ENCODE assay signal across 25 mouse cellular contexts in the genomic region with DNA sequence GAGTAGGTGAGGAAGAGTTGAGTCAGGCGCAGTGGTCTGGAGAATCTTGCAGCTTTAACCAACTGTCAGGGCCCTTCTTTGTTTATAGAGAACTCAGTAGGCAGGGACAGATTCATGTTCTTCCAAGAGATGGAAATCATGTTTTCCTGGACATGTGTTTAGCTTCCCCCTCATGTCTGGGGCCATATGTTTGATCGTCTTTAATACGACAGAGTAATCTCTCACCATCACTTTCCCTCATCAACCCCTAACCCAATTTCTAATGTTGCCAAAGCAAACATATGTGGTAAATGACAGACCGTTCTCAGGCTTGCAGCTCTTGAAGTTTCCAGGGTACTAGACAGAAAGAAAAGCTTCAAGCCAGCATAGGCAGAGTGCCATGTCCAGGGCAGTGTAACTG. TPM values are rescaled to one million over a fixed set of nuclear protein-coding genes. Genes with fewer than 3 reads are reported as not detected.
A peak's percentile ranks its signal among the peaks of the same experiment; 100 is the strongest.
DNase-seq lines count a peak whose midpoint lies in the region; ATAC-seq and TF ChIP-seq lines count a peak whose summit lies in the region.
"Had no signal": no experiment of that assay in that cellular context is flagged by ENCODE, and none has a peak within 500 bp of the region (broad histone marks: within the 10 kb centered on the region; RNA-seq: fewer than 3 reads in every experiment).

No protein-coding gene starts in this region.

- TF ChIP-seq CTCF in lung, embryonic 14.5 days (IDR thresholded peaks at IDR 0.05; ENCODE audit: low read depth), result no peak
- TF ChIP-seq CTCF in layer of hippocampus, adult 2 months (conservative IDR thresholded peaks at IDR 0.05), result no peak

- H3K27me3 ChIP-seq in forebrain, embryonic 16.5 days (replicated peaks; ENCODE audit: control insufficient read depth, insufficient read depth, low read length), result no peaks in the 10 kb centered on the region
- no peaks in the 10 kb centered on the region for H3K27me3 ChIP-seq in forebrain, embryonic 13.5 days
- no peaks in the 10 kb centered on the region for H3K27me3 ChIP-seq in lung, embryonic 14.5 days (ENCODE audit: insufficient read depth, low read length)
- H3K27me3 ChIP-seq in midbrain, embryonic 14.5 days (ENCODE audit: control insufficient read depth, insufficient read depth, low read length), result no peaks in the 10 kb centered on the region
- H3K27me3 ChIP-seq: embryonic facial prominence, embryonic 15.5 days; hindbrain, embryonic 12.5 days had no signal

- no peaks in the 10 kb centered on the region for H3K36me3 ChIP-seq in forebrain, embryonic 16.5 days (ENCODE audit: control insufficient read depth, insufficient read depth)
- 0 out of 2 replicates have a peak, but pooled peaks cover 5% of the 10 kb centered on the region for H3K36me3 ChIP-seq in forebrain, embryonic 13.5 days (ENCODE audit: poor library complexity, severe bottlenecking)
- H3K36me3 ChIP-seq in lung, embryonic 14.5 days (ENCODE audit: insufficient read depth), result no peaks in the 10 kb centered on the region
- H3K36me3 ChIP-seq in midbrain, embryonic 14.5 days (ENCODE audit: control insufficient read depth, insufficient read depth, low read length), result peaks cover 7% of the 10 kb centered on the region; the same call in 1 of the 2 replicates
- H3K36me3 ChIP-seq: embryonic facial prominence, embryonic 15.5 days; G1E; hindbrain, embryonic 12.5 days had no signal

- peak; percentile 6 for DNase-seq in lung, embryonic 14.5 days
- no peak for DNase-seq in lung, postnatal 36 days
- peak; percentile 27 to 55 for DNase-seq in layer of hippocampus, adult 2 months (ENCODE audit: low spot score in 2 of 2)
- peak; percentile 15 to 18 for DNase-seq in layer of hippocampus, postnatal 36 days
- DNase-seq in spleen, postnatal 4 days (ENCODE audit: low spot score in 2 of 2), result no peak
- DNase-seq in midbrain, embryonic 14.5 days, result no peak
- DNase-seq: adrenal gland, postnatal 14 days; cerebellum, adult 18-20 months; cerebellum, postnatal 14 days; embryo, embryonic 11 days; gastrocnemius, adult 2 months; gastrocnemius, postnatal 25 days; heart, adult 11 months; heart, postnatal 10 days; heart, postnatal 4 days had no signal

- no peak overlapping the region for H3K4me3 ChIP-seq in forebrain, embryonic 16.5 days (replicated peaks; ENCODE audit: low read length)
- H3K4me3 ChIP-seq in forebrain, embryonic 13.5 days, result no peak overlapping the region
- H3K4me3 ChIP-seq in lung, embryonic 14.5 days (ENCODE audit: low read depth, low read length), result no peak overlapping the region
- no peak overlapping the region for H3K4me3 ChIP-seq in layer of hippocampus, adult 2 months
- H3K4me3 ChIP-seq in midbrain, embryonic 14.5 days (replicated peaks; ENCODE audit: low read depth, low read length), result no peak overlapping the region
- H3K4me3 ChIP-seq: embryonic facial prominence, embryonic 15.5 days; erythroblast, embryonic 14.5 days; gastrocnemius, adult 2 months; hindbrain, embryonic 12.5 days had no signal

- 64% methylated on average over 4 of the region's 4 CpGs for WGBS in forebrain, embryonic 16.5 days
- 86% methylated on average over 4 of the region's 4 CpGs for WGBS in forebrain, embryonic 13.5 days
- 61% methylated on average over 4 of the region's 4 CpGs for WGBS in lung, embryonic 14.5 days
- WGBS in midbrain, embryonic 14.5 days, result 96% methylated on average over 4 of the region's 4 CpGs

- H3K9me3 ChIP-seq in forebrain, embryonic 16.5 days (ENCODE audit: control insufficient read depth, low read length), result no peaks in the 10 kb centered on the region
- no peaks in the 10 kb centered on the region for H3K9me3 ChIP-seq in forebrain, embryonic 13.5 days (replicated peaks)
- H3K9me3 ChIP-seq in lung, embryonic 14.5 days (ENCODE audit: low read depth, low read length), result no peaks in the 10 kb centered on the region
- H3K9me3 ChIP-seq in midbrain, embryonic 14.5 days (ENCODE audit: control insufficient read depth, low read length), result no peaks in the 10 kb centered on the region
- H3K9me3 ChIP-seq: embryonic facial prominence, embryonic 15.5 days; G1E; hindbrain, embryonic 12.5 days had no signal

- peaks cover 14% of the 10 kb centered on the region for H3K4me1 ChIP-seq in forebrain, embryonic 16.5 days (replicated peaks; ENCODE audit: control insufficient read depth, insufficient read depth, low read length)
- peaks cover 13% of the 10 kb centered on the region for H3K4me1 ChIP-seq in forebrain, embryonic 13.5 days
- peaks cover 8% of the 10 kb centered on the region for H3K4me1 ChIP-seq in lung, embryonic 14.5 days (ENCODE audit: insufficient read depth)
- 0 out of 2 replicates have a peak, but pooled peaks cover 5% of the 10 kb centered on the region for H3K4me1 ChIP-seq in midbrain, embryonic 14.5 days (ENCODE audit: control insufficient read depth, insufficient read depth, low read length)

- no peak for ATAC-seq in forebrain, embryonic 16.5 days
- no peak for ATAC-seq in forebrain, embryonic 13.5 days
- no peak for ATAC-seq in lung, embryonic 14.5 days (ENCODE audit: insufficient read depth)
- no peak for ATAC-seq in midbrain, embryonic 14.5 days (ENCODE audit: low FRiP score, low TSS enrichment)
- ATAC-seq: hindbrain, embryonic 16.5 days; inflammation-experienced regulatory T-cells, adult 6 months had no signal

- no peak overlapping the region for H3K9ac ChIP-seq in forebrain, embryonic 16.5 days (replicated peaks; ENCODE audit: low read depth, low read length)
- no peak overlapping the region for H3K9ac ChIP-seq in forebrain, embryonic 13.5 days
- no peak overlapping the region for H3K9ac ChIP-seq in lung, embryonic 14.5 days
- no peak overlapping the region for H3K9ac ChIP-seq in midbrain, embryonic 14.5 days (replicated peaks; ENCODE audit: low read length)
- H3K9ac ChIP-seq: embryonic facial prominence, embryonic 15.5 days; hindbrain, embryonic 12.5 days had no signal

- peak overlapping the region; percentile 20; the same call in 1 of the 2 replicates for H3K27ac ChIP-seq in forebrain, embryonic 16.5 days (ENCODE audit: low read length)
- H3K27ac ChIP-seq in forebrain, embryonic 13.5 days, result no peak overlapping the region
- no peak overlapping the region for H3K27ac ChIP-seq in lung, embryonic 14.5 days (ENCODE audit: low read depth)
- no peak overlapping the region for H3K27ac ChIP-seq in layer of hippocampus, adult 2 months
- no peak overlapping the region for H3K27ac ChIP-seq in midbrain, embryonic 14.5 days (replicated peaks; ENCODE audit: low read depth, low read length)
- H3K27ac ChIP-seq: embryonic facial prominence, embryonic 15.5 days; gastrocnemius, adult 2 months; hindbrain, embryonic 12.5 days had no signal

- H3K4me2 ChIP-seq in forebrain, embryonic 16.5 days (ENCODE audit: low read length), result no peak overlapping the region
- H3K4me2 ChIP-seq in forebrain, embryonic 13.5 days, result no peak overlapping the region
- no peak overlapping the region for H3K4me2 ChIP-seq in lung, embryonic 14.5 days
- H3K4me2 ChIP-seq in midbrain, embryonic 14.5 days (ENCODE audit: low read length), result no peak overlapping the region
- H3K4me2 ChIP-seq: embryonic facial prominence, embryonic 15.5 days; hindbrain, embryonic 12.5 days had no signal

RNA-seq across cellular contexts. Expression of a gene that starts 3.1 kb away (rescaled TPM):
- 14.2 and 14.7 TPM in 2 replicates for polyA plus RNA-seq in forebrain, embryonic 16.5 days (2015; fragmentation: Nextera tagmentation; extraction: Ambion mirVana)
- 9.6 and 10.6 TPM in 2 replicates for polyA plus RNA-seq in forebrain, embryonic 13.5 days (2015; fragmentation: Nextera tagmentation; extraction: Ambion mirVana)
- 3.8 and 4.2 TPM in 2 replicates for polyA plus RNA-seq in lung, embryonic 14.5 days (2014; fragmentation: Nextera tagmentation; extraction: Ambion mirVana)
- 1 to 10 TPM; 9.7 to 9.8 TPM for total RNA-seq in layer of hippocampus, adult 2 months (2021)
- 10 to 100 TPM in 1 of 2 experiments, 1 to 10 TPM in 1; 9.0 to 12.0 TPM for total RNA-seq in layer of hippocampus, postnatal 36 days (2021)
- 13.5 and 14.3 TPM in 2 replicates for polyA plus RNA-seq in midbrain, embryonic 14.5 days (2014; fragmentation: Nextera tagmentation; extraction: Ambion mirVana)
- polyA plus RNA-seq: erythroblast, embryonic 14.5 days; G1E had no signal

RNA-seq across cellular contexts. Expression of a gene that starts 24.6 kb away (rescaled TPM):
- 16.4 and 17.5 TPM in 2 replicates for polyA plus RNA-seq in forebrain, embryonic 16.5 days (2015; fragmentation: Nextera tagmentation; extraction: Ambion mirVana)
- 10.3 and 11.8 TPM in 2 replicates for polyA plus RNA-seq in forebrain, embryonic 13.5 days (2015; fragmentation: Nextera tagmentation; extraction: Ambion mirVana)
- polyA plus RNA-seq in lung, embryonic 14.5 days (2014; fragmentation: Nextera tagmentation; extraction: Ambion mirVana), result 4.5 and 5.1 TPM in 2 replicates
- 1 to 10 TPM; 4.9 to 5.4 TPM for total RNA-seq in layer of hippocampus, adult 2 months (2021)
- total RNA-seq in layer of hippocampus, postnatal 36 days (2021), result 1 to 10 TPM; 3.7 to 4.2 TPM
- 11.3 and 11.6 TPM in 2 replicates for polyA plus RNA-seq in midbrain, embryonic 14.5 days (2014; fragmentation: Nextera tagmentation; extraction: Ambion mirVana)
- total RNA-seq: adrenal gland, postnatal 14 days had no signal
- polyA plus RNA-seq: erythroblast, embryonic 14.5 days had no signal

RNA-seq across cellular contexts. Expression of a gene that starts 42.1 kb away (rescaled TPM):
- 2.5 and 3.3 TPM in 2 replicates for polyA plus RNA-seq in forebrain, embryonic 16.5 days (2015; fragmentation: Nextera tagmentation; extraction: Ambion mirVana)
- 1.7 and 3.5 TPM in 2 replicates for polyA plus RNA-seq in forebrain, embryonic 13.5 days (2015; fragmentation: Nextera tagmentation; extraction: Ambion mirVana)
- polyA plus RNA-seq in lung, embryonic 14.5 days (2014; fragmentation: Nextera tagmentation; extraction: Ambion mirVana), result 1.7 and 2.0 TPM in 2 replicates
- not detected for total RNA-seq in layer of hippocampus, adult 2 months (2021)
- total RNA-seq in layer of hippocampus, postnatal 36 days (2021), result under 1 TPM in 1 of 2 experiments, not detected in 1; 0.97 TPM
- 1.7 and 1.8 TPM in 2 replicates for polyA plus RNA-seq in midbrain, embryonic 14.5 days (2014; fragmentation: Nextera tagmentation; extraction: Ambion mirVana)
- total RNA-seq: adrenal gland, adult 18-20 months; common myeloid progenitor, adult 5-6 weeks; gastrocnemius, postnatal 25 days had no signal
- polyA plus RNA-seq: erythroblast, embryonic 14.5 days; G1E had no signal

RNA-seq across cellular contexts. Expression of a gene that starts 42.2 kb away (rescaled TPM):
- 20.6 and 22.1 TPM in 2 replicates for polyA plus RNA-seq in forebrain, embryonic 16.5 days (2015; fragmentation: Nextera tagmentation; extraction: Ambion mirVana)
- 19.3 and 20.9 TPM in 2 replicates for polyA plus RNA-seq in forebrain, embryonic 13.5 days (2015; fragmentation: Nextera tagmentation; extraction: Ambion mirVana)
- 10.3 and 10.9 TPM in 2 replicates for polyA plus RNA-seq in lung, embryonic 14.5 days (2014; fragmentation: Nextera tagmentation; extraction: Ambion mirVana)
- total RNA-seq in layer of hippocampus, adult 2 months (2021), result 1 to 10 TPM; 4.3 to 8.2 TPM
- 1 to 10 TPM; 6.4 to 8.0 TPM for total RNA-seq in layer of hippocampus, postnatal 36 days (2021)
- polyA plus RNA-seq in midbrain, embryonic 14.5 days (2014; fragmentation: Nextera tagmentation; extraction: Ambion mirVana), result 17.5 and 21.1 TPM in 2 replicates
- polyA plus RNA-seq: erythroblast, embryonic 14.5 days had no signal

RNA-seq across cellular contexts. Expression of a gene that starts 46.5 kb away (rescaled TPM):
- 112 and 137 TPM in 2 replicates for polyA plus RNA-seq in forebrain, embryonic 16.5 days (2015; fragmentation: Nextera tagmentation; extraction: Ambion mirVana)
- 118 and 121 TPM in 2 replicates for polyA plus RNA-seq in forebrain, embryonic 13.5 days (2015; fragmentation: Nextera tagmentation; extraction: Ambion mirVana)
- 120 and 128 TPM in 2 replicates for polyA plus RNA-seq in lung, embryonic 14.5 days (2014; fragmentation: Nextera tagmentation; extraction: Ambion mirVana)
- total RNA-seq in layer of hippocampus, adult 2 months (2021), result 10 to 100 TPM; 73.1 to 75.5 TPM
- 10 to 100 TPM; 76.8 to 83.7 TPM for total RNA-seq in layer of hippocampus, postnatal 36 days (2021)
- 86.6 and 101 TPM in 2 replicates for polyA plus RNA-seq in midbrain, embryonic 14.5 days (2014; fragmentation: Nextera tagmentation; extraction: Ambion mirVana)
- polyA plus RNA-seq: erythroblast, embryonic 14.5 days had no signal

Comparison
In these comparisons a context has a peak if more than half of its experiments do, and no peak if none do; other contexts are left out.
1. DNase-seq: peak in lung, embryonic 14.5 days (single experiment), layer of hippocampus, adult 2 months (2 of 2) and layer of hippocampus, postnatal 36 days (2 of 2); none in lung, postnatal 36 days (single experiment), spleen, postnatal 4 days (0 of 2) and midbrain, embryonic 14.5 days (single experiment).